Mouse (Mus musculus) lung, adult 2 months (tissue): ENCODE results near the gene Fbxo6. TPM values are rescaled to one million over a fixed set of nuclear protein-coding genes. Genes with fewer than 3 reads are reported as not detected.

Experiments
- DNase-seq: peaks from one replicate; pipeline ENCODE4 v3.0.0; 2022
- H3K4me1 ChIP-seq: fragments of 200-500 bp; 2 replicates; pipeline ENCODE4 v1.6.1; 2011; ENCODE audit warnings: low read length; ENCODE audit not compliant: control insufficient read depth, insufficient read depth
- H3K4me3 ChIP-seq: fragments of 200-500 bp; replicated peaks from 2 replicates; pipeline ENCODE3; 2011; ENCODE audit warnings: low read depth, mild to moderate bottlenecking, control low read depth, low read length; ENCODE audit errors: extremely low read depth
- CTCF ChIP-seq: fragments of 200-500 bp; IDR thresholded peaks from 2 replicates; pipeline ENCODE4 v1.5.1; 2011; ENCODE audit warnings: mild to moderate bottlenecking, low read length, control low read depth; ENCODE audit not compliant: insufficient read depth
- POLR2A ChIP-seq: fragments of 200-500 bp; IDR thresholded peaks from 2 replicates; pipeline ENCODE4 v1.6.1; 2011; ENCODE audit warnings: low read depth, mild to moderate bottlenecking, control low read depth, low read length, borderline replicate concordance; ENCODE audit errors: extremely low read depth
- WGBS: fragments of 180-500 bp; shearing (Covaris S2); methylation state at CpG from one replicate; pipeline ENCODE4 v1.1.7; 2018; 5-methylcytosine and 5-hydroxymethylcytosine counted together
- polyA plus RNA-seq: library from polyadenylated mRNA; depleted of rRNA; stranded (reverse); fragments of >200 nt; gene quantifications from 2 replicates; pipeline ENCODE4 v1.2.3, GENCODE M21; 2012

The Fbxo6 gene
- polyA plus RNA-seq, 1 experiment: 64.5 TPM

DNA sequence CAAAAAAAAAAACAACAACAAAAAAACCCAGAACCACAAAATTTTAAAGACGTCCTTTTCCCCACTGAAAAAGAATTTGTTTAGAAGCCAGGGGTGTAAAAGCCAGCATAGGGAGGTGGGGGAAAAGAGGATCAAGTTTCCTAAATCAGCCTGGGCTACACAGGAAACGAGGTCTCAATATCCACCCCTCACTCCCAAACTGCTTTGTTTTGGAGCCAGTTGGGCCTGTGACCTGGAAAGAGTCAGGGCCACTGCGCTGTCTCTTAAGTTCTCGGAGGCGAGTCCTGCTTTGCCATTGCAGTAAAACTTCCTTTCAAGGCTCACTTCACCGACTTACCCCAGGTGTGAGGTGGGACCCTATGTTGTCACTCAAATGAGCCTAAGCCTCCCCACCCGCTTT is 1.7 kb downstream of the Fbxo6 start:
- no peak for DNase-seq
- WGBS: 72% methylated on average over 7 of the region's 7 CpGs
- Histone ChIP-seq H3K4me3 (no peak overlapping the region), H3K4me1 (peaks cover 5% of the 10 kb centered on the region; the same call in 1 of the 2 replicates)
- TF ChIP-seq CTCF (no peak), POLR2A (no peak)

DNA sequence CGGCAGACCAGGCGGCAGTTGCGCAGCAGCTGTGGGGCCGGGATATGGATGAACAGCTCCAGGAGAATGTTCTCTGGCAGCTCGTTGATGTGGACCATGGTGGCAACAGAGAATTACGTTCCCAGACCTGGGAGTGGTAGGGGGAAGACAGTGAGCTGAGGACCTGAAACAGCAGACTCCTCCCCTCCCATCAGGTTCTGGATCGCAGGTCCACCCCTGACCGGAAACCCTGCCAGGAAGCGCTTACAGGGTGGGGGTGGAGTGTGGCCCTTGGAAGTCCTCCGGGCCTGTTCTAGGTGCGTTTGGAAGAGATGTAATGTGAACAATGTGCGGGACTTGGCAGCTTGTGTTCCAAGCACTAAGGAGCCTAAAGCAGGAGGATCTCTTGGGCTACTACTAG is 2.4 kb downstream of the Fbxo6 start:
- Histone ChIP-seq H3K4me3 (no peak overlapping the region), H3K4me1 (peaks cover 5% of the 10 kb centered on the region; the same call in 1 of the 2 replicates)
- TF ChIP-seq POLR2A (no peak), CTCF (no peak)
- DNase-seq: no peak
- 52% methylated on average over 12 of the region's 12 CpGs for WGBS

DNA sequence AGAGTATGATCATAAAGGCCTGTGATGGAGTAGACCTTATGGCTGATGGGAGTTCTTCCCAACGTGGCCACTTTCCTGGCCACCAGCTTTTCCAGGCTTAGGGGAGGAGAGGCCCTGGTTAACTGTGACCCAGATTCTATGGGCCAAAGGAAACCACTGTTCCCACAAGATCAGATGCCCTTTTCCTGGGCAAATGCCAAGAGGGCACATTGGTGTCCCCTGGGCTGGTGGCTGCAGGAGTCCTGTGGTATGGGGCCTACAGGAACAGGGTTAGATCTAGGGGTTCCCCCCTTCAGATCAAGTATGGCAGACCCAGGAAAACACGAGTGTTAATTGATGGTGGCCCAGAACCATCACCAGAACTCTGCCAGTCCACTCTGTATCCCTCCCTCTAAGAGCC is 4.2 kb downstream of the Fbxo6 start:
- DNase-seq: no peak
- Histone ChIP-seq H3K4me3 (no peak overlapping the region), H3K4me1 (peaks cover 5% of the 10 kb centered on the region; the same call in 1 of the 2 replicates)
- TF ChIP-seq POLR2A (no peak), CTCF (no peak)
- WGBS: 84% methylated on average over 2 of the region's 2 CpGs

DNA sequence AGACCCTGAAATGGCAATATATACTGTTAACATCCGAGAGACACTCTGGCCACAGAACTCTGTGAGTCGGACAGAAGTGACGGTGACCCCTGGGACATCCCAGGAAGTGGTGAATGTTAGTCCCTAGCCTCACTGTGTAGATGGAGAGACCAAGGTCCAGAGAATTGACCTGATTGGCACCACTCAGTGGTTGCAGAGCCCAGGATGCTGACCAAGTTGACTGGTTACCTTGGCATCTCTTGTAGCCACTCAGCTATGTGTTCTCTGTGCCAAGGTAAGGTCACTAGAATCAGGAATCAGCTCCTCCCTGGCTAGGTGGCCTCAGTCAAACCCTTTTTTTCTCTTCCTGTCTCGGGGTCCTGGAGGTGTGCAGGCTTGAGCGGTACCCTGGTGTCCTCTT is 8.2 kb downstream of the Fbxo6 start:
- 84% methylated on average over 5 of the region's 5 CpGs for WGBS
- TF ChIP-seq POLR2A: no peak
- no peak for TF ChIP-seq CTCF
- DNase-seq: no peak
- Histone ChIP-seq H3K4me3 (no peak overlapping the region), H3K4me1 (0 out of 2 replicates have a peak, but pooled peaks cover 2% of the 10 kb centered on the region)

DNA sequence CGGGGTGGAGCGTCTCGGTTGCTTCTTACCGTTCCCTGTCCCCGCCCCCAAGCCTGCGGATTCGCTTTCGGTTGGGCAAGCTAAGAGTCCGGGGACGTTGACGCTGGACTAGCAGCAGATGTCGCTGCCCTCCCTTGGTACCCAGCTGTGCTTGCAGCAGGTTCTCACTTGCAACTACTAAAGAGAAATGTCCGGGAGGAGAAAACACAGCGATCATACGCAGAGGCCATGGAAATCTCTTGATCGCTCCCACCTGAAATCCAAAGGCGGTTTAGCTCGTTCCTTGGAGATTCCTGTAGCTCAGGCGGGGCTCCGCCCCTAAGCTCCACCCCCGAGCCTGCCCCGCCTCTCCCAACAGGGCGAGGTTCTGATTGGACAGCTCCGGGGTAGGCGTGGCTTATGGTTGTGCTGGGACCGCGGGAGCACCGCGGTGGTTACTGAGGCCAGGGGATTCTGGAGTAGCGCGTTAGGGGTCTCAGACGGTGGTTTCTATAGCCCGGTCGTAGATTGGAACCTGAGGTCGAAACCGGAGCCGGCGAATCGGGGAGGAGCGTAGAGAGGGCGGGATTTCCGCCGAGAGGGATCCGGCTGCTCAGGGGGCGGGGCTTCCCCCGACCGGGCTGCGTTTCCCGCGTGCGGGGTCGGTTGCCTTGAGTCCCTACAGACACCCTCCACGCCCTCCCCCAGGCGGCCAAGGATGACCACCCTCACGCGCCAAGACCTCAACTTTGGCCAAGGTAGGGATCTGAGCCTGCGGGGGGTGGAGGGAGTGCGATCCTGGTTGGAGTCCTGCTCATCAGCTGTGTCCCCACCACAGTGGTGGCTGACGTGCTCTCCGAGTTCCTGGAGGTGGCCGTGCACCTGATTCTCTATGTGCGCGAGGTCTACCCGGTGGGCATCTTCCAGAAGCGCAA is 11.6 kb downstream of the Fbxo6 start:
- Histone ChIP-seq H3K4me3 (peak overlapping the region; percentile 96), H3K4me1 (0 out of 2 replicates have a peak, but pooled peaks cover 2% of the 10 kb centered on the region)
- under 1% methylated on average over 65 of the region's 65 CpGs for WGBS
- peak; percentile 97 for DNase-seq
- TF ChIP-seq CTCF: peak; percentile 80
- peak; percentile 62; the same call in 1 of the 2 replicates for TF ChIP-seq POLR2A

DNA sequence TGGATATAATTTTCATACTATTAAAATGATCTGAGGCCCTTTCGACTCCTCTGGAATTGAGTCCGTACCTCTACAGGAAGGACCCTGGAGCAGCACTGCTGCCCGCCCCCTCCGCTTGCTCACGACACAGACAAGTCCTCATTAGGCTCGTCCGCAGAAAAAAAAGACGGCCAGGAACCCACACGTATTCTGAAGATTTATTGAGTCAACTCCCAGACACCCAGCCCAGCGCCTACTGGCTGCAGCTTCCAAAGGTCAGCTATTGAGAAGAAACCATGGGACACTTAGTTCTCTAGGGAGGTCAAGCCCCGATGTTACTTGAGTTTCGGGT is 12.2 kb downstream of the Fbxo6 start:
- no peak for DNase-seq
- TF ChIP-seq POLR2A (no peak), CTCF (no peak)
- Histone ChIP-seq H3K4me3 (peak overlapping the region; percentile 96), H3K4me1 (0 out of 2 replicates have a peak, but pooled peaks cover 2% of the 10 kb centered on the region)
- WGBS: under 1% methylated on average over 12 of the region's 12 CpGs

DNA sequence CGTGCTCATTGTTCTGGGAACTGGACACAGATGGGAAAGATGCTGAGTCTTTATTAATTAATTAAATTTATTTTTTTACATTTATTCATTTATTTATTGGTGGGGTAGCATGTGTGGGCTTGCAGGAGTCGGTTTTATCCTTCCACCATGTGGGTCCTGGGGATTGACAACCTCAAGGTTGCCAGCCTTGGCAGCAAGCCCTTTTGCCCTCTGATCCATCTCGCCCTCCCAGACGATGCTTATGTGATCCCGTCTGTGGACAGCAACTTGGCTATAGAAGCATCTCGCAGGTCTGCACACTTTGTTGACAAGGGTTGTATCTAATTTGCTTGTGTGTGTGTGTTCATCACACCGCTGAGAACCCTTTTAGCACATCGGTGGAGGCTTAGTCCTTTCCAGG is 14.4 kb downstream of the Fbxo6 start:
- TF ChIP-seq POLR2A: no peak
- no peak for TF ChIP-seq CTCF
- no peak for DNase-seq
- Histone ChIP-seq H3K4me3 (no peak overlapping the region), H3K4me1 (0 out of 2 replicates have a peak, but pooled peaks cover 2% of the 10 kb centered on the region)
- WGBS: 65% methylated on average over 8 of the region's 8 CpGs

DNA sequence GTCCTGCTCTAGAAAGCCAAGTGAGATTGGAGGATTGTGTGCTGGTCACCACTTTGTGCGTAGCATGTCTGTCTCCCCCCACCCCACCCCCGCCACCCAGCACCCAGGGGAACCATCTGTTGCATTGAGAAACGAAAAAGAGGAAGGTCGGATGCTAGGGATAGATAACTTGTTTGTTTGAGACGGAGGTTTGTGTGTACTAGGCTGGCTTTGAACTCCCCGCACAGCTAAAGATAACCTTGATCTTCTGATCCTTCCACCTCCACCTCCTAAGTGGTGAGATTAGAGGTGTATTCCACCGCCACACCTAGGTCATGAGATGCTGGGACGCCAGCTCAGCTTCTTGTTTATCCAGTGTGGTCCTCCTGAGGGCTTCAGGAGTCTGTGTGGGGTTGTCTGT is 17.0 kb downstream of the Fbxo6 start:
- no peak for TF ChIP-seq CTCF
- TF ChIP-seq POLR2A: no peak
- Histone ChIP-seq H3K4me1 (no peaks in the 10 kb centered on the region), H3K4me3 (no peak overlapping the region)
- 66% methylated on average over 8 of the region's 8 CpGs for WGBS
- DNase-seq: no peak

DNA sequence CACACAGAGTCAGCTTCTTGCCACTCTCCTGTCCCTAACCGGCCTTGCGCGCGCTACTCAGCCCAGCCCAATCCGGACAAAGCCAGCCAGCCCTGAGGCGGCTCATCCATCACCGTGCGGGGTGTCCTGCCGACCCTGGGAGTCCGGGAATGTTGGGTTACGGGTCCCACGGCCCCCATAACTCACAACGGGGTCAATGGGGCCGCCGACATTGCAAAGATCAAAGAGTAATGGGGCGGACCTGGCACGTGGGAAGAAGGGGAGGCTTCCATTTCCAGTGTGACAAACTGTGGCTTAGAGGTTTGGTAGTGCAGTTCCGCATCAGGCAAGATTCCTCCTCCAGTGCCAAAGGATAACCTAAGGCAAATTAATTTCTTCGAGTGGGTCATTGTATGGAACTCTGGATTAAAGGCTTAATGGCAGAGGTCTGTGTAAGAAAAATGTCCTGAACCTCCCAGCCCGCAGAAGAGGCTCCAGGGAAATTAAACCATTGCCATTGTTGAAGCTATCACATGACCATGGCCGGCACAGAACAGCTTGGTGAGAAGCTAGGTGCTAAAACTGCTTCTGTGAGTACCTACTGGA is 20.4 kb downstream of the Fbxo6 start:
- Histone ChIP-seq H3K4me3 (no peak overlapping the region), H3K4me1 (no peaks in the 10 kb centered on the region)
- TF ChIP-seq CTCF (no peak), POLR2A (no peak)
- WGBS: 3% methylated on average over 21 of the region's 21 CpGs
- no peak for DNase-seq
